Mouse (Mus musculus) megakaryocyte-erythroid progenitor cell, adult 5 weeks (primary cell): ENCODE measurements around the gene Tas2r140. TPM values are rescaled to one million over a fixed set of nuclear protein-coding genes. Genes with fewer than 3 reads are reported as not detected.

Source experiments
- polyA plus RNA-seq: library from polyadenylated mRNA; stranded (reverse); fragments of >175 nt; gene quantifications from 2 replicates; pipeline ENCODE4 v1.2.3, GENCODE M21; 2012

Tas2r140 gene
- not detected in 2 replicates for polyA plus RNA-seq

GRCm38 (mm10) chr6:133055716-133056115 is at the start of gene Tas2r140:
TSS of gene Tas2r140 (minus strand) at chr6:133055816.

GRCm38 (mm10) chr6:133104609-133104921 is 48.9 kb upstream of the Tas2r140 start, which contains the start of gene Smim10l1:
TSS of gene Smim10l1 (plus strand) at chr6:133104909.

GRCm38 (mm10) chr6:133037001-133037400 is 18.6 kb downstream of the Tas2r140 start, which contains the start of gene Tas2r103:
TSS of gene Tas2r103 (minus strand) at chr6:133037101.

Other genes with a start within 250 kb of the Tas2r140 start
- gene Tas2r123, start 208.7 kb downstream of the Tas2r140 start, polyA plus RNA-seq = not detected in 2 replicates
- gene Tas2r116, start 200.4 kb downstream of the Tas2r140 start, polyA plus RNA-seq = not detected in 2 replicates
- not detected in 2 replicates for gene Tas2r110, start 187.8 kb downstream of the Tas2r140 start, polyA plus RNA-seq
- gene Tas2r113, start 162.8 kb downstream of the Tas2r140 start, polyA plus RNA-seq = not detected in 2 replicates
- gene Tas2r125, start 146.2 kb downstream of the Tas2r140 start, polyA plus RNA-seq = not detected in 2 replicates
- gene Tas2r129, start 104.7 kb downstream of the Tas2r140 start, polyA plus RNA-seq = not detected in 2 replicates
- gene Tas2r131, start 97.9 kb downstream of the Tas2r140 start, polyA plus RNA-seq = not detected in 2 replicates
- not detected in 2 replicates for gene Tas2r109, start 74.9 kb downstream of the Tas2r140 start, polyA plus RNA-seq
- not detected in 2 replicates for gene Tas2r103, start 18.7 kb downstream of the Tas2r140 start, polyA plus RNA-seq
- 47.8 and 48.4 TPM in 2 replicates for gene Smim10l1, start 49.1 kb upstream of the Tas2r140 start, polyA plus RNA-seq
- gene 5530400C23Rik, start 236.4 kb upstream of the Tas2r140 start, polyA plus RNA-seq = not detected in 2 replicates